Mouse (Mus musculus) gastrocnemius, postnatal 36 days (tissue): ENCODE results near the gene Pygl. TPM values are rescaled to one million over a fixed set of nuclear protein-coding genes. Genes with fewer than 3 reads are reported as not detected.

ENCODE experiments used
- DNase-seq, 2 experiments: peaks; one replicate each; pipeline ENCODE4 v3.0.0; 2022
- intact Hi-C: fragments of 180-260 bp; cut with DNase I; formaldehyde crosslinking; loops from one replicate; pipeline ENCODE4 v1.15.1; 2025
- long read RNA-seq, 2 experiments: library from polyadenylated mRNA; stranded (forward); transcript quantifications; one replicate each; pipeline ENCODE4 v2.0.0; 2021
- total RNA-seq, 2 experiments: library from RNA; stranded (reverse); gene quantifications; 2 replicates each; pipeline ENCODE4 v1.2.3; 2021

Pygl gene
- total RNA-seq: 1 to 10 TPM; 1.5 to 1.7 TPM
- long read RNA-seq, experiment 1, partial matches to known transcripts: 1 of 3 reads
- long read RNA-seq, experiment 1, other reads (novel, unspliced or antisense): 0 of 3 reads
- long read RNA-seq, experiment 2, partial matches to known transcripts: 0 of 5 reads
- long read RNA-seq, experiment 2, other reads (novel, unspliced or antisense): 3 of 5 reads

- intact Hi-C loops: loop anchor here (10.0 kb wide), 2 partner anchors 194 to 684 kb away; no protein-coding TSS in a partner anchor
- no peak for DNase-seq
These were observed at the start of gene Pygl for GRCm38 (mm10) chr12:70231294-70231693. TSS of gene Pygl (minus strand) at chr12:70231488.

GRCm38 (mm10) chr12:70280930-70281329, 49.6 kb upstream of the Pygl start:
- intact Hi-C loops: no loop called here

GRCm38 (mm10) chr12:70280381-70280780, 49.1 kb upstream of the Pygl start:
- intact Hi-C loops: no loop called here

More at GRCm38 (mm10) chr12:70280930-70281329, 49.6 kb upstream of the Pygl start:
- no peak for DNase-seq

GRCm38 (mm10) chr12:70277071-70277939, 46.0 kb upstream of the Pygl start:
- intact Hi-C loops: no loop called here
- no peak for DNase-seq

More at GRCm38 (mm10) chr12:70280381-70280780, 49.1 kb upstream of the Pygl start:
- DNase-seq: no peak

GRCm38 (mm10) chr12:70269724-70270123, 38.4 kb upstream of the Pygl start:
- no peak for DNase-seq
- intact Hi-C loops: no loop called here

GRCm38 (mm10) chr12:70267314-70267713, 36.0 kb upstream of the Pygl start:
- intact Hi-C loops: no loop called here
- no peak for DNase-seq

- DNase-seq: no peak
- intact Hi-C loops: no loop called here
These were observed 35.2 kb upstream of the Pygl start for GRCm38 (mm10) chr12:70266494-70266931.

- intact Hi-C loops: no loop called here
- no peak for DNase-seq
These were observed 32.4 kb upstream of the Pygl start for GRCm38 (mm10) chr12:70263721-70264120.

- no peak for DNase-seq
- intact Hi-C loops: no loop called here
These were observed 31.1 kb upstream of the Pygl start for GRCm38 (mm10) chr12:70262271-70262953.

- no peak for DNase-seq
- intact Hi-C loops: no loop called here
These were observed 20.1 kb upstream of the Pygl start for GRCm38 (mm10) chr12:70251210-70251884.

- intact Hi-C loops: no loop called here
- DNase-seq: no peak
These were observed 18.4 kb upstream of the Pygl start for GRCm38 (mm10) chr12:70249616-70250157.

- intact Hi-C loops: no loop called here
- DNase-seq: no peak
These were observed 16.6 kb upstream of the Pygl start for GRCm38 (mm10) chr12:70247683-70248474.

- DNase-seq: no peak
- intact Hi-C loops: no loop called here
These were observed 11.3 kb upstream of the Pygl start for GRCm38 (mm10) chr12:70242550-70242949.

GRCm38 (mm10) chr12:70239741-70240140, 8.5 kb upstream of the Pygl start:
- no peak for DNase-seq
- intact Hi-C loops: loop anchor here (10.0 kb wide), 2 partner anchors 185 to 675 kb away; no protein-coding TSS in a partner anchor

- intact Hi-C loops: loop anchor here (10.0 kb wide), 2 partner anchors 186 to 676 kb away; no protein-coding TSS in a partner anchor
- no peak for DNase-seq
These were observed 7.3 kb upstream of the Pygl start for GRCm38 (mm10) chr12:70238604-70239003.

GRCm38 (mm10) chr12:70234938-70235484, 3.7 kb upstream of the Pygl start:
- intact Hi-C loops: loop anchor here (10.0 kb wide), 2 partner anchors 190 to 680 kb away; no protein-coding TSS in a partner anchor
- peak; percentile 38 to 49 for DNase-seq

- intact Hi-C loops: loop anchor here (10.0 kb wide), 2 partner anchors 190 to 680 kb away; no protein-coding TSS in a partner anchor
- DNase-seq: no peak
These were observed 3.1 kb upstream of the Pygl start for GRCm38 (mm10) chr12:70234411-70234810.

GRCm38 (mm10) chr12:70233637-70234315, 2.5 kb upstream of the Pygl start:
- DNase-seq: no peak
- intact Hi-C loops: loop anchor here (10.0 kb wide), 2 partner anchors 191 to 681 kb away; no protein-coding TSS in a partner anchor
